Mouse (Mus musculus) testis, postnatal 10 days (tissue): ENCODE measurements around the gene Gpr107.

Source experiments
- DNase-seq: peaks from one replicate; pipeline ENCODE4 v3.0.0; 2021; ENCODE audit warnings: low spot score

Gpr107 gene

GRCm38 (mm10) chr2:31246251-31246971 lies 94.3 kb downstream of the Gpr107 start:
- DNase-seq: peak; percentile 65

DNA sequence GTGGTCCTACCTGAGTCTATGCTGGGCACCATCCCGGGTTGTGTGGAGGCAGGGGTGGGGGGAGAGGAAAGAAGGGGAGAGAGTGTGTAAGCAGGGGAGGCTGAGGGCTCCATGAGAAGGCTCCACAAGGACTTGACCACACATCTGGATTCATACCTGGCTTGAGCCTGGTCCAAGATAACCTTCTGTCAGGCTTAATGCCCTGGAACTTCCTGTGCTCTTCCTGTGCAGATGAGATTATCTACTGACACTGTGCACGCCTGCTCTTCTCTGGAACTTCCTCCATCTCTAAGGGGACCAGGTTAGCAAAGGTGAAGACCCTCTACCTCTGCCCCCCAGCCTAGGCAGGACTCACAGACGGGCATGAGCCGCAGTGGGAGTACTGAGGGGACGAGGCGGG lies 96.7 kb downstream of the Gpr107 start:
- DNase-seq: no peak

DNA sequence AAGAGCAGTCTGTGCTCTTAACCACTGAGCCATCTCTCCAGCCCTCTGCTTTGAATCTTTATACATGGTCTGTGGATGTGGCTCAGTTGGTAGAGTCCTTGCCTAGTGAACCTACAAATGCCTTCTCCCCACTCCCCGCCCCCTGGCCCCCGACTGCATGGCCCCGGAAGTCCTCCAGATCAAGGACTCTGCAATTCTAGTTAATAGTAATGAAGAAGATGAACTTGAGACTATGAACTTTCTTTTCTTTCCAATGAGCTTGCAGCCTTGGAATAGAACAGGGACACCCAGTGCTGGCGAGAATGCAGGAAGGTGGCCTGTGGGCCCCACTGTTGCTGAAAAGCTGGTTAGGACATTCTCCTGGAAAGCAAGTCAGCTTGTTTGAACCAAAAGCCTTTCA lies 100.1 kb downstream of the Gpr107 start:
- DNase-seq: no peak

DNA sequence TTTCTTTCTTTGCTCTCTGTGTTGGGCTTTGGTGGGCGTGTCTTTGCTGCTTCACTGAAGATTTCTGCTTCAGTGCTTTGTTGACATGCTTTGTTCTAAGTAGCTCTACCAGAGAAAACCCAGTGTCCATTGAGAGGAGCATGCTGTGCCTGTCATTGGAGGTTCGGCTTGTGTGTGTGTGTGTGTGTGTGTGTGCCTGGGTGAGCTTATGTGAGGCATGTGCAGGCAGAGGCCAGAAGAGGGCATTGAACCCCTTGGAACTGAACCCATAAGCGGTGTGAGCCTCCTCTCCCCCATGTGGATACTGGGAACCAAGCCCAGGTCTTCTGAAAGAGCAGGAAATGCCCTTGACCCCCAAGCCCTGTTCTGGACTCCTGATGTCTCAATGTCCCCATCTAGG lies 101.3 kb downstream of the Gpr107 start:
- no peak for DNase-seq

DNA sequence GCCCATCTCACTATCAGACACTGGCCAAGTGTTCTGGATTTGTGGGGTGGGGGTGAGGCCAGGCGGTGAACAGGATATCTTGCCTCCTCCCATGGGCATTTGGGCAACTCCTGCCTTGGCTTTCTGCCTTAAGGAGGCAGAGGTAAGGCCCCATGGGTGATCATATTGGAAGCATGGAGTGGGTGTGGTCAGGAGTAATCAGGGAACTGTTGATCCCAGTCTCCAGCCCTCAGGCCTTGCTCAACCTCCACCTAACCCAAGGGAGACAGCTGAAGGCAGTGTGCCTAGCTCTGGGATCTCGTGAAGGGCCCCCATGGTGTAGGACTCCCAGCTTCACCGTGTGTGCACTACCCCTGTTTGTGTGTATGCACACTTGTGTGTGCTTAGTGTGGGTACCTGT lies 102.7 kb downstream of the Gpr107 start:
- no peak for DNase-seq

DNA sequence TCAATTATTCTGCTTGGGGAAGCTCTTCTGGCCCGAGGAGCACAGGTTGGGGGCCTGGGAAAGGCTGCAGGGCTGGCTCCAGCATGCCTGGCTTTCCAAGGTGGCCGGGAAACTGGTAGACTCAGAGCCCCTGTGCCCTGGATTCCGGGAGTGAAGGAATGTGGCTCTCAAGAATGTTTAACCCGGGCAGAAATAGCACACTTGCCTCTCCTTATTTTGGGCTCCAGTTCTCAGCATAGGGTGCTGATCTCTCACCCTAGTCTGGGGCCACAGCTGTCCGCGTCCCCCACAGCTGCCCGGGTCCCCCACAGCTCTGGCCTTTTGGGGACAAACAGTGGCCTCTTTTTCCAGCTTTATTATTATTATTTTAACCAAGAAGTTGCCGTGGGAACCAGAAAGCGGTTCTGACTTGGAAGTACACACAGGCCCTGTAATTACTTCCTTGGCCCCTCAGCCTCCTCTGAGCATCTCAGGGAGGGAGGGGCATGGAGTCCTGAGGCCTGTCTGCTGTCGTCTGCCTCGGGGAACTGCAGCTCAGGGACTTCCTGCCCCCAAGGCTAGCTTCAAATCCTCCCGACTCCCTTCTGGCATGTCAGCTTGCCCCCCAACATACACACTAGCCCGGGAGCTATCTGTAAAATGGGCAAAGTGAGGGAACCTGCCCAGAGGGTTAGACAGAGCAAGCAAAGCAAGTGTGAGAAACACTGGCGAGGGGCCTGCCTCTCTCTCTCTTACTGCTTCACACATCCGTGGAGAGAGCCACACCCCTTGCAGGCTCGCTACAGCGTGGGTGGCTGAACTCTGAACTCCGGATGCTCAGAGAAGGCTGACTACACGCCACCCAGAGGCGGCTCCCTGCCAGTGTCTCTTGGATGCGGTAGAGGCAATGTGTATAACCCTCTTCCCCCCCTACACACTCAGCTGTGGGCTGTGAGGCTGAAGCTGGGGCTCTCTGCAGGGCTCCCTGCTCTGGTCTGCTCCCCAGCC lies 104.1 kb downstream of the Gpr107 start:
- peak; percentile 75 for DNase-seq

DNA sequence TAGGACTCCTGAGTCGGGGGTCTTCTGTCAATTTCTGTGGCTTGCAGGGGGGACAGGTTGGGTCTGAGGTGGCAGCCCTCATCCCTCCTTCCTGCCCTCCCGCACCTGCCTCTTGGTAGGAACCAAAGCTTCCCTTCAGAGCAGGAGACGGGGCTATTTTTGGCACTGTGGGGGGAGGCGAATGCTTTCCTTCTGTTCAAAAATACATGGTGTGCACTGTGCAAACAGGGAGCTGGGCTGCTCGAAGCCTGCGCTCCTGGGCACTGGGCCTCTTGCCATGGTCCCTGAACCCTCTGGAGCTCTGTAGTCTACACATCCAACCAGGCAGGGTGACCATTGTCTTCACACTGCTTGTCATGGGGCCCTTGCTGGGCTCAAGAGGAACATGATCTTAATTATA lies 105.0 kb downstream of the Gpr107 start:
- DNase-seq: no peak

DNA sequence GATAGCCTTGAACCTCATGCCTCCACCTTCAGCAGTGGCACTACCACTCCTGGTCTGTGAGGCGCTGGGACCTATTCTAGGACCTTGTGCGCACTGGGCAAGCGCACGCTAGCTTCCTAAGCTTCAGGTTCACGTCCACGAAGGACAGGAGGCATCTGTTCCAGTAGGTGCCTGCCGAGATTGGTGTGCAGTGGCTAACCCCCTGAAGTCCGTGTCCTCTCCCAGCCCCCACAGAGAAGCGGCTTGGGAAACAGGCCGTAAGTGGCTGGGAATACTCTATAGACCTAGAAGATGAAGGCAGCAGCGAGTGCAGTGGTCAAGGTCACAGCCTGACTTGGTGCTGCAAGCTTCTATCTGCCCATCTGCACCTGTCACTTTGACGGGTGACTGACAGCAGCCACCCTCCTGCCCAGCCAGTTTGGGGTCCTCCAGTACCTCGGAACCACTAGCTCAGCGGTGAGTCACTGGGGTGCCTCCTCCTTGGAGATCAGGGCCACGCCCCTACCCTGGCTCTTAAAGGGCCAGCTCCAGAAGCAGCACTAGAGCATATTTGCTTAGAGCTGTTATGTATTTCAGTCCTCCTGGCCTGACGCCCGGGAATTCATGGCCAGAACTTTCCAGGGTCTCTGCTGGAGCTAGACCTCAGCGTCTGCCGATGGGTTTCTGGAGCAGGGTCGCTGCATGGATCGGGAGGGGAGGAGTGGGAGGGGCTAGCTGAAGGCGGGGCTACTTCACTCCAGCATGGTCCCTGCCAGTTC lies 106.7 kb downstream of the Gpr107 start:
- peak; percentile 90 for DNase-seq

DNA sequence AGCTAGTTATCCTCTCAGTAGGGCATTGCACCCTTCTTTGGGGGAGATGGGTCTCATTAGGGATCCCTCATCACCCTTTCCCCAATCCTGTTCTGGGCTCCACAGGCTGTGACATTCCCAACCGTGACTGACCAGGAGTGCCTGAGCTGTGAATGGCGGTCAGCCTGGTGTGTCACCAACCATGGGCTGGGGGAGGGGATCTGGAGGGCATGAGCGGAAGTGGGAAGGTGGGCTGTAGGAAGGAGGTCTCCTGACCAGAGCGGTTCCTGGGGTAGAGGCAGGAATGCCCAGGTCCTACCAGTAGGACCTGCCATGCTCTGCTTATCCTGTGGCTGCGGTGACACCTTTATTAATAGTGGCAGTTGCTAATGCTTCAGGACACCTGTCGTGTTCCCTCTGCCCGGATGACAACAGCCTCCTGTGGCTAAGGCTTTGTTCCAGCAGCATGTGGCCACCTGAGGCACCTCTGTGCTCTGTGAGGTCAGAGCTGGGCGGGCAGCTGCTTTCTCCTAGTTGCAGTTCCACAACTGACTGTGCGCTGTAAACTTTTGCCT lies 107.3 kb downstream of the Gpr107 start:
- no peak for DNase-seq

GRCm38 (mm10) chr2:31260549-31260948 lies 108.4 kb downstream of the Gpr107 start:
- no peak for DNase-seq

GRCm38 (mm10) chr2:31263039-31263461 lies 110.9 kb downstream of the Gpr107 start:
- no peak for DNase-seq

- DNase-seq: peak; percentile 87
Measured at GRCm38 (mm10) chr2:31263746-31264378, 111.7 kb downstream of the Gpr107 start.

GRCm38 (mm10) chr2:31267447-31267846 lies 115.3 kb downstream of the Gpr107 start:
- DNase-seq: no peak
